Mouse (Mus musculus) G1E (cell line): ENCODE measurements at regions not wholly inside any gene's neighbourhood (a gene's known extent, or its start where the extent isn't known, plus 50 kb on each side); places are given as distances from the start of the nearest gene placed in this dataset.

Experiments
- ATAC-seq: 2 replicates; pipeline ENCODE4 v1.8.0; 2016; ENCODE audit warnings: mild to moderate bottlenecking; ENCODE audit not compliant: insufficient number of reproducible peaks, poor library complexity, low FRiP score, severe bottlenecking; ENCODE audit errors: extremely low read depth
- DNase-seq: peaks from one replicate; pipeline ENCODE4 v3.0.0; 2012; ENCODE audit warnings: low spot score
- H3K27me3 ChIP-seq: 2 replicates; pipeline ENCODE4 v1.6.1; 2012; ENCODE audit warnings: mild to moderate bottlenecking, low read length, inconsistent platforms; ENCODE audit not compliant: insufficient read depth
- H3K36me3 ChIP-seq: replicated peaks from 2 replicates; pipeline ENCODE3; 2012; ENCODE audit warnings: mild to moderate bottlenecking, inconsistent platforms
- H3K4me1 ChIP-seq: 2 replicates; pipeline ENCODE4 v1.6.1; 2012; ENCODE audit warnings: low read depth, low read length, inconsistent platforms, mixed read lengths; ENCODE audit not compliant: insufficient read depth
- H3K4me3 ChIP-seq: 2 replicates; pipeline ENCODE4 v1.5.1; 2012; ENCODE audit warnings: low read depth, mild to moderate bottlenecking, inconsistent platforms, low read length, moderate library complexity, mixed read lengths
- H3K9me3 ChIP-seq: replicated peaks from 2 replicates; pipeline ENCODE4 v1.6.1; 2012; ENCODE audit warnings: inconsistent platforms
- CTCF ChIP-seq: IDR thresholded peaks from 2 replicates; pipeline ENCODE4 v1.5.1; 2012; ENCODE audit warnings: low read depth, low read length, inconsistent platforms, mixed read lengths
- GATA1 ChIP-seq: IDR thresholded peaks from 2 replicates; pipeline ENCODE4 v1.6.1; 2012; ENCODE audit warnings: borderline replicate concordance, low read length, inconsistent platforms, mixed read lengths
- GATA2 ChIP-seq: IDR thresholded peaks from 2 replicates; pipeline ENCODE4 v1.6.1; 2012; ENCODE audit warnings: low read depth, low read length, inconsistent platforms, borderline replicate concordance
- POLR2AphosphoS5 ChIP-seq: IDR thresholded peaks from 2 replicates; pipeline ENCODE4 v1.6.1; 2012; ENCODE audit warnings: low read depth, low read length, inconsistent platforms; ENCODE audit not compliant: insufficient replicate concordance
- TAL1 ChIP-seq: conservative IDR thresholded peaks from 2 replicates; pipeline ENCODE4 v1.6.1; 2012; ENCODE audit warnings: low read depth, low read length, inconsistent platforms, mixed read lengths

- Histone ChIP-seq H3K4me3 (no peak overlapping the region), H3K4me1 (peaks cover 39% of the 10 kb centered on the region), H3K27me3 (no peaks in the 10 kb centered on the region), H3K9me3 (no peaks in the 10 kb centered on the region), H3K36me3 (no peaks in the 10 kb centered on the region)
- DNase-seq (no peak), ATAC-seq (no peak)
- TF ChIP-seq TAL1: no peak
- TF ChIP-seq GATA2: no peak
- no peak for TF ChIP-seq CTCF
- TF ChIP-seq GATA1: no peak
- no peak for TF ChIP-seq POLR2AphosphoS5
These were observed 119.0 kb upstream of the Zeb2 start for GRCm38 (mm10) chr2:45236168-45236700.

- DNase-seq (no peak), ATAC-seq (no peak)
- H3K4me3 ChIP-seq: no peak overlapping the region
- H3K9me3 ChIP-seq: no peaks in the 10 kb centered on the region
- H3K27me3 ChIP-seq: no peaks in the 10 kb centered on the region
- no peak for TF ChIP-seq GATA2
- TF ChIP-seq POLR2AphosphoS5: no peak
- TF ChIP-seq CTCF: no peak
- TF ChIP-seq GATA1: no peak
- no peak for TF ChIP-seq TAL1
- no peaks in the 10 kb centered on the region for H3K36me3 ChIP-seq
- peaks cover 28% of the 10 kb centered on the region for H3K4me1 ChIP-seq
These were observed 117.0 kb upstream of the Zeb2 start for GRCm38 (mm10) chr2:45234148-45234547.

- no peak for ATAC-seq
- Histone ChIP-seq H3K27me3 (no peaks in the 10 kb centered on the region), H3K4me3 (no peak overlapping the region), H3K36me3 (no peaks in the 10 kb centered on the region), H3K4me1 (peaks cover 9% of the 10 kb centered on the region), H3K9me3 (no peaks in the 10 kb centered on the region)
- no peak for DNase-seq
- TF ChIP-seq POLR2AphosphoS5: no peak
- TF ChIP-seq TAL1: no peak
- no peak for TF ChIP-seq GATA2
These were observed 113.4 kb upstream of the Zeb2 start for GRCm38 (mm10) chr2:45230351-45231209.

GRCm38 (mm10) chr2:45229501-45229900, 112.3 kb upstream of the Zeb2 start:
- no peak for ATAC-seq
- no peak for TF ChIP-seq GATA1
- TF ChIP-seq GATA2: no peak
- TF ChIP-seq POLR2AphosphoS5: no peak
- no peak for TF ChIP-seq CTCF
- TF ChIP-seq TAL1: no peak
- Histone ChIP-seq H3K4me3 (no peak overlapping the region), H3K9me3 (no peaks in the 10 kb centered on the region), H3K36me3 (no peaks in the 10 kb centered on the region), H3K4me1 (peaks cover 12% of the 10 kb centered on the region), H3K27me3 (no peaks in the 10 kb centered on the region)
- DNase-seq: no peak

- H3K9me3 ChIP-seq: no peaks in the 10 kb centered on the region
- no peak overlapping the region for H3K4me3 ChIP-seq
- no peak for ATAC-seq
- peaks cover 12% of the 10 kb centered on the region for H3K4me1 ChIP-seq
- no peak for DNase-seq
- no peaks in the 10 kb centered on the region for H3K27me3 ChIP-seq
- H3K36me3 ChIP-seq: no peaks in the 10 kb centered on the region
- no peak for TF ChIP-seq GATA1
- no peak for TF ChIP-seq GATA2
- TF ChIP-seq CTCF: no peak
- no peak for TF ChIP-seq TAL1
- no peak for TF ChIP-seq POLR2AphosphoS5
These were observed 110.2 kb upstream of the Zeb2 start for GRCm38 (mm10) chr2:45227276-45227944.

GRCm38 (mm10) chr2:45226045-45226370, 108.8 kb upstream of the Zeb2 start:
- TF ChIP-seq GATA2 (no peak), GATA1 (no peak), CTCF (no peak), TAL1 (no peak), POLR2AphosphoS5 (no peak)
- Histone ChIP-seq H3K27me3 (no peaks in the 10 kb centered on the region), H3K9me3 (no peaks in the 10 kb centered on the region), H3K4me1 (peaks cover 12% of the 10 kb centered on the region), H3K4me3 (no peak overlapping the region), H3K36me3 (no peaks in the 10 kb centered on the region)
- DNase-seq (no peak), ATAC-seq (no peak)
